Mouse (Mus musculus) ES-Bruce4 (cell line): ENCODE data around the gene Smpd2.

Source experiments
- CTCF ChIP-seq: IDR thresholded peaks from one replicate; pipeline ENCODE4 v1.8.1; 2011; ENCODE audit warnings: low read depth, low read length
- EP300 ChIP-seq: IDR thresholded peaks from 2 replicates; pipeline ENCODE4 v1.6.1; 2011; ENCODE audit warnings: low read depth, low read length; ENCODE audit not compliant: insufficient read depth
- POLR2A ChIP-seq: IDR thresholded peaks from one replicate; pipeline ENCODE4 v1.8.1; 2011; ENCODE audit warnings: low read length; ENCODE audit not compliant: insufficient read depth

- no peak for TF ChIP-seq CTCF
- no peak for TF ChIP-seq POLR2A
- TF ChIP-seq EP300 = no peak
Measured at GRCm38 (mm10) chr10:41535991-41536390, 45.8 kb upstream of the Smpd2 start.
